Mouse (Mus musculus): Measurements from ENCODE around the gene Morc2a.

GRCm38 (mm10) chr11:3722861-3723260 is 73.9 kb downstream of the Morc2a start:
- TF ChIP-seq CTCF (IDR thresholded peaks at IDR 0.05; ENCODE audit: control insufficient read depth, insufficient read depth, insufficient replicate concordance, low read depth, low read length) (no peak), POLR2A (IDR thresholded peaks at IDR 0.05; ENCODE audit: control insufficient read depth, low read depth, low read length) (no peak)

All from testis, adult 2 months (tissue).